ENCODE assay signal across 8 mouse cellular contexts in the genomic region with DNA sequence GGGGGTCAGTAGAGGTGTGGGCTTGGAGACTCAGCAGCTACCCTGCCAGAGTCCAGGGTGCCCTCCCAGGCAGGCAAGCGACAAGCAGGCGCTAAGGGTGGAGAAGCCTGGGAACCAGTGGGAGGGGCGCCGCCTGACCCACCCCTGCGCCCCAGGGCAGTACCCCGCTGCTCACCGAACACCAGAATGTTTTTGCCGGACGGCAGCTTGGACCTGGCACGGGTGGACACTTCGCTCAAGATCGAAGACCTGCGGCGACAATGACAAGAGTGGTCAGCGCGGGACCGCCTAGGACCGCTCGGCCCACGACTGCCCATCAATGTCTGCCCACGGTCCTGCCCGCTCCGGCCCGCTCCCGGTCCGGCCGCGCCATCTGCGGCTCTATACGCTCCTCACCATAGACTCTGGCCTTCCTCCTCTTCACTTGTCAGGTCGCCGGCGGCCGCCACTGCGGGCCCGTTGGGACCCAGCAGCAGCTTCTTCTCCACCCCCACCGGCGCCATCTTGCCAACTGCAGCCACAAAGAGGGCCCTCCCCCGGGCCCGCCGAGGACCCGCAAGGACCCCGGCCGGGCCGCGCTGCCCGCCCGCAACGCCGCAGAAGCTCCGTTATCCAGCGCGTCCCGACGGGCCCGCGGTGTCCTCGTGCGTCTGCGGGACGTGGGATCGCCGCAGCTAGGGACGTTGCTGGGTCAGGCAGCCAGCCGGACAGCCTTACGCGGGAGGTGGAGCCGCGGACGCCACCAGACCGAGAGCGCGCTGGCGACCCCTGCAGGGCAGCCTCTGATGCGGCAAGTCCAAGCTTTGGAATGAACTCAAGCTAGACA. TPM values are rescaled to one million over a fixed set of nuclear protein-coding genes. Genes with fewer than 3 reads are reported as not detected.
DNase-seq lines count a peak whose midpoint lies in the region; ATAC-seq and TF ChIP-seq lines count a peak whose summit lies in the region.

Dync1li2 (minus strand) TSS at position 749 of the 826 bp plus-strand sequence.

- H3K4me1 ChIP-seq in ES-Bruce4 (ENCODE audit: control insufficient read depth, insufficient read depth, low read length) = peaks cover 2% of the 10 kb centered on the region
- peaks cover 10% of the 10 kb centered on the region for H3K4me1 ChIP-seq in forebrain, embryonic 14.5 days (ENCODE audit: control insufficient read depth, insufficient read depth, low read length)
- H3K4me1 ChIP-seq in lung, adult 2 months (ENCODE audit: control insufficient read depth, insufficient read depth, low read length) = peaks cover 10% of the 10 kb centered on the region

- TF ChIP-seq CTCF in ES-Bruce4 (IDR thresholded peaks at IDR 0.05; ENCODE audit: low read depth, low read length) = peak; percentile 77
- peak; percentile 72 for TF ChIP-seq CTCF in lung, adult 2 months (IDR thresholded peaks at IDR 0.05; ENCODE audit: insufficient read depth, low read length)

- H3K4me3 ChIP-seq in ES-Bruce4 (ENCODE audit: low read depth, low read length) = peak within 1 kb of the TSS; percentile 88
- peak within 1 kb of the TSS; percentile 96 for H3K4me3 ChIP-seq in forebrain, embryonic 14.5 days (ENCODE audit: low read depth, low read length)
- peak within 1 kb of the TSS; percentile 79 for H3K4me3 ChIP-seq in lung, adult 2 months (replicated peaks; ENCODE audit: extremely low read depth, low read depth, low read length)

- intact Hi-C loops in heart, postnatal 14 days (cut with DNase I) = loop anchor here (1.0 to 10.0 kb wide), 4 partner anchors 48 to 188 kb away; partner anchors contain the start of genes Cklf and Cmtm4

- 0 out of 2 replicates have a peak, but pooled peaks have one; percentile 12 for TF ChIP-seq EP300 in ES-Bruce4 (IDR thresholded peaks at IDR 0.05; ENCODE audit: insufficient read depth, low read depth, low read length)

- H3K27ac ChIP-seq in ES-Bruce4 (ENCODE audit: insufficient read depth, low read length) = no peak within 1 kb of the TSS
- peak within 1 kb of the TSS; percentile 89 for H3K27ac ChIP-seq in forebrain, embryonic 14.5 days (ENCODE audit: low read depth, low read length)

- H3K27me3 ChIP-seq in ES-Bruce4 (ENCODE audit: control insufficient read depth, insufficient read depth, low read length, poor library complexity, severe bottlenecking) = no peaks in the 10 kb centered on the region
- no peaks in the 10 kb centered on the region for H3K27me3 ChIP-seq in forebrain, embryonic 14.5 days (replicated peaks; ENCODE audit: control insufficient read depth, insufficient read depth, low read length)

- peaks cover 27% of the 10 kb centered on the region for H3K36me3 ChIP-seq in ES-Bruce4 (ENCODE audit: control insufficient read depth, insufficient read depth, low read length, poor library complexity, severe bottlenecking)
- peaks cover 32% of the 10 kb centered on the region for H3K36me3 ChIP-seq in forebrain, embryonic 14.5 days (ENCODE audit: control insufficient read depth, insufficient read depth, low read length)

- H3K9me3 ChIP-seq in ES-Bruce4 (replicated peaks; ENCODE audit: control insufficient read depth, insufficient read depth, low read length, poor library complexity, severe bottlenecking) = no peaks in the 10 kb centered on the region
- no peaks in the 10 kb centered on the region for H3K9me3 ChIP-seq in forebrain, embryonic 14.5 days (replicated peaks; ENCODE audit: control insufficient read depth, low read length)

- H3K4me2 ChIP-seq in forebrain, embryonic 14.5 days (ENCODE audit: low read length) = peak within 1 kb of the TSS; percentile 93

- peak; percentile 85 for ATAC-seq in cerebellum, adult (ENCODE audit: insufficient number of reproducible peaks, low FRiP score, low TSS enrichment)
- peak; percentile 90 for ATAC-seq in forebrain, embryonic 14.5 days
- peak; percentile 89 for ATAC-seq in neutrophil, adult 5-6 weeks (ENCODE audit: extremely low read depth, insufficient number of reproducible peaks, low FRiP score, poor library complexity, severe bottlenecking)

- under 1% methylated on average over 74 of the region's 75 CpGs for WGBS in forebrain, embryonic 14.5 days
- WGBS in lung, adult 2 months = under 1% methylated on average over 75 of the region's 75 CpGs

- H3K9ac ChIP-seq in ES-Bruce4 (ENCODE audit: low read depth, poor library complexity, severe bottlenecking) = peak within 1 kb of the TSS; percentile 81
- peak within 1 kb of the TSS; percentile 98 for H3K9ac ChIP-seq in forebrain, embryonic 14.5 days (ENCODE audit: low read length)

- peak; percentile 92 for DNase-seq in forebrain, embryonic 14.5 days (ENCODE audit: low spot score)
- peak; percentile 96 to 97 for DNase-seq in heart, postnatal 14 days
- peak; percentile 89 to 95 for DNase-seq in layer of hippocampus, adult 18-20 months (ENCODE audit: low spot score in 2 of 2)
- DNase-seq in lung, adult 2 months = peak; percentile 95
- peak; percentile 71 to 78 for DNase-seq in thymus, adult 18-20 months

- TF ChIP-seq POLR2A in ES-Bruce4 (IDR thresholded peaks at IDR 0.05; ENCODE audit: insufficient read depth, low read length) = no peak
- TF ChIP-seq POLR2A in lung, adult 2 months (IDR thresholded peaks at IDR 0.05; ENCODE audit: borderline replicate concordance, extremely low read depth, low read depth, low read length) = peak; percentile 46; the same call in 1 of the 2 replicates

RNA-seq across cellular contexts. Expression of gene Dync1li2, which starts in this region (rescaled TPM):
- polyA plus RNA-seq in ES-Bruce4 (2011; ENCODE audit: insufficient read depth, insufficient read length, low read depth, missing spikeins) = 43.2 and 54.9 TPM in 2 replicates
- polyA plus RNA-seq in forebrain, embryonic 14.5 days (2014; fragmentation: Nextera tagmentation; extraction: Ambion mirVana) = 61.1 and 74.0 TPM in 2 replicates
- 100 to 1,000 TPM; 101 to 110 TPM for total RNA-seq in heart, postnatal 14 days (2021)
- total RNA-seq in layer of hippocampus, adult 18-20 months (2021) = 100 to 1,000 TPM; 258 to 289 TPM
- polyA plus RNA-seq in lung, adult 2 months (2012; rRNA removed) = 20.2 and 32.1 TPM in 2 replicates
- total RNA-seq in neutrophil, adult 5-6 weeks (2017) = 69.2 TPM in 2 replicates
